Mouse (Mus musculus) MEL-GATA-1-ER (cell line): ENCODE results near the gene Kank1.

Source experiments
- DNase-seq: peaks from one replicate; pipeline ENCODE4 v3.0.0-alpha.2; 2012; ENCODE audit warnings: low read depth; ENCODE audit errors: extremely low read depth

Gene Kank1

DNA sequence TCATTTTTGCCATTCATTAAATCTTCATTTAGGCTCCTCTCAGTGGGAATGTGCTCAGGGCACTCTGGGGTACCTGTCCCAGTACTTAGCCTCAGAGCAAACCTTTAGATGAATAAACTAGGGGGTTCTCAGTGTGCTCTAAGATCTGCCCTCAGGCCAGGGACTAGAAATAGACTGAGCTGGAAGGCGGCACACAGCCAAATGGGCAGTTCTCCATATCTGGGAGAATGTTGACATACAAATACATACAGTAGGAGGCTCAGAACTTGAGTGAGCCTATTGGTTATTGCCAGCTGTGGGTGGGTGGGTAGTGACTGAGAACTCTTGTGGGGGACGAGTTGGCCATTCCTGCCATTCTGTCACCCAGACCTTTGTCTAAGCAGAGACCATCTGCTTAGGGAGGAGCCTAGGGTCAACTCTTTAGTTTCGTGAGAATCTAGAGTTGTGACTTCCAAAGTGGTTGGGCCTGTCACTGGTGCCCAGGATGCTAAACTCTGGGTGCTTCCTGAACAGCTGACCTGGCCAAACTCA, 14.9 kb downstream of the Kank1 start:
- DNase-seq: no peak

DNA sequence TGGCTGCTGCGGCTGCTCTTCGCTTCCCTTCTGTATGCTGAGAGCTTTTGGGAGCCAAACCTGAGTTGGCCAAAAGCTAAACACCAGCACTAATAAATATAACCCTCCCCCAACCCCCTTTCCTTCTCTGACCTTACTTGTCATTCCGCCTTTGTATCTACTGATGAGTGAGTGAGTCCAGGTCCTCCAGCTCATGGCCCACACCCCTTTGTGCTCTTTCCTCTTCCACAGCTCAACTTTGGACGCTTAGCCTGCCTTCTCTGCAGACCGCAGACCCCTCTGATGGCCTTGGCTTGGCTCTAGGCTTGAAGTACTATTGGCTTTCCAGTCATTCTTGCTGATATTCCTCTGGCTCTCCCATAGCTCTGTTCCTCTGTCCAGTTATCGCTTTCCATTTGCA, 16.4 kb downstream of the Kank1 start:
- no peak for DNase-seq

DNA sequence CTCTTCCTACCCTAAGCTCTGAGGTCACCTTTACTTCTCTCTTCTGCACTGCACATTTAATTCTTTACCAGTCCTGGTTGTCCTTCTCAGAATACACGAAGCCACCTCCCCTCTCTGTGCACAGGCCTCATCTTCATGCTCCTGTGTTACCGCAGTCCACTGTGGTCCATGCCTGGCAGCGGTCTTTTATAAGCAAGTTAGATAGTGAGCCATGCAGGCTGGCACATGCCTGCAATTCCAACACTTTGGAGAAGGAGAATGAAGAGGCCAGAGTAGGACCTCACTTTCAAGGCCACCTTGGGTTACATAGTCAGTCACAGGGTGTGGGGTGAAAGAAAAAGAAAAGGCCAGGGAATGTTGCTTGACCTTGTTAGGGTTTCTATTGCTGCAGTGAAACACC, 16.9 kb downstream of the Kank1 start:
- no peak for DNase-seq

DNA sequence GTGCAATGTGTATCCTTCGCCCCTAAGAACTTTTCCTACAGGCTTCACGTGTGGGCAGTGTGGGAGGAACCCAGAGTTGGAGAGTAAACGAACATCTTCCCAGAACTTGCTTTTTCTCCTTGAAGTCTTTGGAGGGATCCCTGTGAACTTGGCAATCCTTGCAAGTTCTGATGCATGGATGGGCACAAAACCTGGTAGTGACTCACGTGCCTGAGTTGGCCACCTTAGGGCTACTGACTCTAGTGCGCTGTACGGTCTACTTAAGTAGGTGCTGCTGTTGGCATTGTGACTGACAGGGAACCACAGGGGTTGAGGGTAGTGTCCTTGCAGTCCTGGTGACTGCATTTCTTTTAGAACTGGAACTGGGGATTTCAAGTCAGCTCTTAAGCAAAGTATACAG, 21.5 kb downstream of the Kank1 start:
- DNase-seq: no peak

DNA sequence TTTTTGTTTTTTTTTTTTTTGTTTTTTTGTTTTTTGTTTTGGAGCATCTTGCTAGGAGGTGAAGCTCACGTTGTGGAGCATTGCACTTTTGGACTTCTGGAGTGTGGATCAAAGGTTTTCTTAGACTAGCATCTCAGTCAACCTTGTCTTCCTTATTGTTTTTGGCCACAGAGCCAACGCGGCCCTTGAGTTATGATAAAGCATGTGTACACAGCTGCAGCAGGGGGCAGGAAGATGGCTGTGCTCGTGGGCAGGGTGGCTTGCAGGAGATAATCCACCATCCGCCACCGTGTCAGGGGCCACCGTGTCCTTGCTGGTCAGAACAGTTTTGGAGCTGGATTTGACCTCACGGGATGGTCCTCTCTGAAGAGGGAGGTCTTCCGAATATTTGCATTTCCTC, 29.4 kb downstream of the Kank1 start:
- no peak for DNase-seq

DNA sequence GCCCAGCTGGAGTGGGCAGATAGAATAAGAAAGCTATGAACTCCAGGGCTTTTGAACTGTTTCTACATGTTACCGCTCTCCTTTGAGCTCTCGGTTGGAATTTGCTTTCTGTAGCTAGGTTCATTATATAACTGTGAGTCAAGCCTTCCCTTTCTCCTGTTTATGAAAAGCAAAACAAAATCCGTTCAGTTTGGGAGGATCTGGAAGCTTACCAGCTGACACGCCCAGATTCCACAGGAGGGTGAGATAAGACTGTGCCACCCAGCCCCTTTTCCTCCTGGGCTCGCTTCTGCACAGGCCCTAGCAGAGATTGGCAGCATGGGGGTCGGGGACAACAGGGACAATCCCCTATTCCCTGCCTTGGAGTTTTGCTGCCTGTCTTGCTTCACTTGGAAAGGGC, 30.5 kb downstream of the Kank1 start:
- DNase-seq: no peak

DNA sequence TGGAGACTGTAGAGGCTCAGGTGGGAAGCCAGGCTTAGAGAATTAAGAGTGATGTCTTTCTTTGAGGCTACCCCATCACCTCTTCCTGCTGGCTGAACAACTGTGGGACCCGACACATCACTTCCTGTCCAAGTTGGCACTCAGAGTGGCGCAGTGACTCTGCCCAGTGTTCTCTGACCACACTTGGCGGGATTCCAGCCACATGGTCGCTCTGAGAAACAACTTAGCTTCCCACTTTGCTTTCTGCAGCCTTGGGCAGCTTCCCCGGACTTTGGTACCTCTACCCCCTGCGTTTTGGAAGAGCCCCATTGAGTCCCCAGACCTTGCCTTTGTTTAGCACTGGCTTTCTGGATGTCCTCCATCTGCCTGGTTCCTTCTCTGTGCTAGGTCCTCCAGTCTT, 31.8 kb downstream of the Kank1 start:
- no peak for DNase-seq

DNA sequence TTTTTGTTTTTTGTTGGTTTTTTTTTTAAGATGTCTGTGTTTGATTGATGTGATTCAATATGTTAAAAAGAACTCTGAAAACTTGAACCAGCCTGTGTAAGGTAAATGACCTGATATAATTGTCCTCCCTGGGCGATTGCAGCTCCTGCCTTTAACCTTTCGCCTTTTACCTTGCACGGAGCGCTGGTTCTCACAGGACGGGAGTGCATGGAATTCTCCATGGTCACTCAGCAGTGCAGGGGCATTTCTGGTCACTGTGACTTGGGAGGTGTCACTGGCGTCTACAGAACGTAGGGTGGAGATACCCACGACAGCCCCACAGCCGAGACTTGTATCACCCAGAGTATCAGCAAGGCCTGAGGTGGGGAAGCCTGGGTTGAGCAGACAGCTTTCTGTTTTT, 34.8 kb downstream of the Kank1 start:
- no peak for DNase-seq

DNA sequence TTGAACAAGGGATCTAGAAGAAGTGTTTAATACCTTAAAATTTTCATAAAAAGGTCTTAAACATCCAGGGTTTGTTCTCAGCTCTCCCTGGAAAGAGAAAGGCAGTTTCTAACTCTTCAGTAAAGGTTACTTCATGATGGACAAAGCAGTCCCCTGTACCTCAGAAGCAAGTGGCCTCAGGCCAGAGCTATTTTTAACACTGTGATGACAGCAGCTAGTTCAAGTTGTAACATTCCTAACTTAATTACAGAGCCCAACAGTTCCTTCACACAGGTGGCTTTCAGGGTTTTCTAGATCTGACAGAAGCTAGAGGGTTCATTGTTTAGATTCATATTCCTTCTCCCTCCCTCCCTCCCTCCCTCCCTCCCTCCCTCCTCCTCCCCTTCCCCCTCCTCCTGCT, 36.4 kb downstream of the Kank1 start:
- no peak for DNase-seq

DNA sequence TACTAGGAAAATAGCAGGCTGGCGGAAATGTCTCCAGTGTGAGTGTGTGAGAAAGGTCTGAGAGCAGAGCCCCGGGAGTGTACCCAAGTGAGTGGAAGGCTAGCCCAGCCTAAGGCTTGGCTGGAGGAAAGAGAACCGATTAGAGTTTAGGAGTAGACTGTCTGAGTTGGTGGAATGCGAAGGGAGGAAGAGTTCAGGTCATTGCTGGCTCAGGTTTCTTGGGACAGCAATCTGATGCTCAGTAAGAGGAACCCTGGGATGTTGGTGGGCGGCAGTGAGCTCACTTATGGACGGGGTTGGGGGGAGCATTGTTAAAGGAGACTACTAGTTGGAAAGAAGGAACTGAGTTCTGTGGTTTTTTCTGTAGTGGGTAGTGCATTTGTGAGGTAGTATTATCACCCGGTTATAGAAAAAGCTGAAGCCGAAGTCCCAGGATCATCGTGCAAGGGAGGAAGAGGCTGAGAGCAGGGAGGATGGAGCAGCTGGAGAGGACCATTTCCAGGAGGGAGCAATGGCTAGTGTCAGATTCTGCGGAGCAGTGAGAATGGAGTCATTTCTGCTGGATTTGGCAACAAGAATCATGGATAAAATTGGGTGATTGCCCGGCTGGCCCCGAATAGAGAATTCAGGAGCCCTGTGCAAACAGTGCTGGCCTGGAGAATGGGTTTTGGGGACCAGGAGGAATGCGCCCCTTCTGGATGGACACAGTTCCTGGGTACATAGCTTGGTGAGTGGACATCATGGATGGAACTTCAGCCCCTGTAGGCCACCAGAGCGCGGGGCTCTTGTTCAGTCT, 40.0 kb downstream of the Kank1 start:
- DNase-seq: no peak

DNA sequence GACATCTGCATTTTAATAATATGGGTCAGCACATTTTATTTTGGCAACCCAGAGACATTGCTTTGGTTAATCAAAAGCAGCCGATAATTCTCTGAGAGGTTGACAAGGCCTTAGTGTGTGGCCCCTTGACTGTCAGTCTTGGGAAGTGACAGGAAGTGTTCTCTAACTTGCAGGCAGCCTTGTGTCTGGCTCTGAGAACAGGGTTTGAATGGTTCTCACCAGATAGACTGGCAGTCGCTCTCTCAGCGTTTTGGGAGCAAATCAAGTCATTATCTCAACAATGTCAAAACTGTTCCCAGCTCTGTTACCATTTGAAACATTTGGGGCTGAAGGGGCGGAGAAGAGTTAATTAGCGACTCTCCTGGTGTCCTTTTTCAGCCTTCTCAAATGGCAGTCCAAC, 41.0 kb downstream of the Kank1 start:
- DNase-seq: no peak

DNA sequence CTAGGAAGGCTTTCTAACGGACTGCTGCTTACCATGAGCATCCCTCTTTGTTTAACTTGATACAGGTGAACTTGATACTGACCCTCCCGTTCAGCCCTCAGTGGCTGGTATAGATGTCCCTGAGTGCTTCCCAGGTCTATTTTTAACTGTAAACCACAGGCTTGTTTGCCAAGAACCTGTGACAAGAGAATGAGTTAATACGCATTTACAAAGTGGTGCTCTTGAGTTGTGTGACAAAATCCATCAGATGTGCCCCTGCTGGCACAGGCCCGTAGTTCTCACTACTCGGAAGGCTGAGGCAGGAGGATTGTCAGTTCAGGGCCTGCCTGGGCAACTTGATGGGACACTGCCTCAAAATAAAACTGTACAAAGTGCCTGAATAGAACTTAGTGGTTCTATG, 42.8 kb downstream of the Kank1 start:
- DNase-seq: no peak

DNA sequence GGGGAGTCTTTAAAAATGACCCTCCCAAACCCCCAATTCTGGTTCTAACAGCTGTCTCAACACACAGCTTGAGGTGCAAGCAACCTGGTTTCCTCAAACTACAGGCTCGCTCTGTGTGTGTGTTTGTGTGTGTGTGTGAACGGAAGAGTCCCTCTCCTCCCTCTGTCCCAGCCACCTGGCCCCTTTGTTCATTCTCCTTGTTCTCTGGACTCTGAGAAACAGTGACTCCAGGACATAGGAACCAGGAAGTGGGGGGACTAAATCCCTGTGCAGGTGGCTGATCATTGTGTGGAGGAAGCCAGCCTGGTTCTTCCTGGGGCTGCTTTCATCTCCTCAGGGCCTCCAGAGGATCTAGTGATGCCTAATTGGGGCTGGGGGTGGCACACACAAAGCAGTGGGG, 46.9 kb downstream of the Kank1 start:
- DNase-seq: no peak

DNA sequence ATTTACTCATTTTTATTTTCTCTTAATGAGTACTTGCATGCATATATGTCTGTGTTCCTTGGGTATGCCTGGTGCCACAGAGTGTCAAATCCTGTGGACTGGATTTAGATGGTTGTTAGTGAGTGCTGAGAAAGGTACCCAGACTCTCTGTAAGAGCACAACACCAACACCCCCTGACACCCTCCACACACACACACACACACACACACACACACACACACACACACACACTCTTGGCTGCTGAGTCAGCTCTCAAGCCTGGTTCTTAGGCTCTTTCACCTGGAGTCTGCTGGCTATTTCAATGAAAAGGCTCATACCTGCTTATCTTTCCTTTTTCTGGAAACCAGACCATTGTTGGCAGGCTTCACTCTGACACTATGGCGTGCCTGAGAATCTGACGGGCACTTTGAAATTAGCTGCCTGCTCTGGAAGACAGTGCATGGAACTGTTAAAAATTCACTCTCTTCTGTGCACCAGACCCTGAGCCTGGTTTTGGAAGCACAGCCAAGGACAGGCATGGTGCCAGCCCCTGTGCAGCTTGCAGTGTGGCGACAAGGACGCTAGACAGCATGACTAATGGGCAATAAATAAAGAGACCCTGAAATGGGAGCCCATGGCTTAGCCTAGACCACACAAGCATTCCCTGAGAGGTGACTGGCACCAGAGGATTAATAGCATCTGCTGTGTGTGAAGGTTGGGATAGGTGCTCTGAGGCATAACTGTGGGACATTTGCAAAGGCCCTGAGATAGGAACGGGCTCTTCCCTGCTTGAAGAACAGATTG, 49.2 kb downstream of the Kank1 start:
- DNase-seq: no peak

DNA sequence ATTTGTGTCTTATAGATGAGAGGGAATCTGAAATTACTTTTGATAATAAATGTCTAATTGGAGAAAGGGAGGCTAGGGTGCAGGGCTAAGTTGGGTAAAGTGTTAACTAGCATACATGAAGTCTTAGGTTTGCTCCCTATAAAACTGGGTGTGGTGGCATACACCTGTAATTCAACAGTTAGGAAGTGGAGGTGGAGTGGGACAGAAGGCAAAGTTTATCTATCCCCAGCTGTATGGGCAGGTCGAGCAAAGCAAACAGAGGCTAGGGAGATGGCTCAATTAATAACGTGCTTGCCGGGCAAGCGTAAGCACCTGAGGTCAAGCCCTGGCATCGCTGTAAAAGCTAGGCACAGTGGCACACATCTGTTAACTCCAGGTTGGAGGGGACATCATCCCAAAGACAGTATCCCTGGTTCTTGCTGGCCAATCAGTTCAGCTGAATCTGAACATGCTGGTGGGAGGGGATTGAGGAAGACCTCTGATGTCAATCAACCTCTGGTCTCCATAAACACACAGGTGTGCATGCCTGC, 54.3 kb downstream of the Kank1 start:
- no peak for DNase-seq

DNA sequence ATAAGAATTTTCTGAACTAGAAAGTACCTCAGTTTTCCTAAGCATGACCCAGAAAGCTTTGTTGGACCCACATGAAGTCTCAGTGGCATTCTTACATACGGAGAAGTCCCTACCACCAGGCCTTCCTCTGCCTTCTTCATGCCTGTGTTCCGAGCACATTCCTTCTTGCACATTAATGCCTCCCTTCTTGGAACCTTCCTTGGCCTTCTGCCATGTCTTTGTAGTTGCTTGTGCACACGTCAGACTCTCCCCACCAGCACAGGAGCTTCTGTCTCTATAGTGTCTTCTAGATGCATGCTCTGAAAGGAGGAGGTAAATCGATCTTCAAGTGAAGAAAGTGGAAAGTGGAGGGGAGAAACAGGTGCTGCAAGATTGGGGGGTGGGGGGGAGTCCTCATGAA, 58.4 kb downstream of the Kank1 start:
- no peak for DNase-seq

DNA sequence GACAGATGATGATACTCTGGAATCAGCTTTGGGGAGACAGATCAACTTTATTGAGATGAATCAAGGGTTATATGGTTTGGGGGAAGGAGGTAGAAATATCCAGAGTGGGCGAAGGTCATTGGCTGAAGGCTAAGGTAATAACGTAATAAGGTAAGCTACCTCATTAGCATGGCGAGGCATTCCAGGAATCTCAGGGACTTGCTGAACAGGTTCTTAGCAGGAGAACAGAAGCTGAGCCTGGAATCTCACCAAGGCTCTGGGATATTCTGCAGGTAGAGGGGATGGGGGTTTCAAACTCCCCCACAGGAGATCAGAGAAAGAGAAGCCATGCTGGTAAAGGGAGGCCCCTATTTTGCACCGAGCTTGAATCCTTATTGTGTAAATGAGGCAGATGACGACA, 60.5 kb downstream of the Kank1 start:
- DNase-seq: no peak

DNA sequence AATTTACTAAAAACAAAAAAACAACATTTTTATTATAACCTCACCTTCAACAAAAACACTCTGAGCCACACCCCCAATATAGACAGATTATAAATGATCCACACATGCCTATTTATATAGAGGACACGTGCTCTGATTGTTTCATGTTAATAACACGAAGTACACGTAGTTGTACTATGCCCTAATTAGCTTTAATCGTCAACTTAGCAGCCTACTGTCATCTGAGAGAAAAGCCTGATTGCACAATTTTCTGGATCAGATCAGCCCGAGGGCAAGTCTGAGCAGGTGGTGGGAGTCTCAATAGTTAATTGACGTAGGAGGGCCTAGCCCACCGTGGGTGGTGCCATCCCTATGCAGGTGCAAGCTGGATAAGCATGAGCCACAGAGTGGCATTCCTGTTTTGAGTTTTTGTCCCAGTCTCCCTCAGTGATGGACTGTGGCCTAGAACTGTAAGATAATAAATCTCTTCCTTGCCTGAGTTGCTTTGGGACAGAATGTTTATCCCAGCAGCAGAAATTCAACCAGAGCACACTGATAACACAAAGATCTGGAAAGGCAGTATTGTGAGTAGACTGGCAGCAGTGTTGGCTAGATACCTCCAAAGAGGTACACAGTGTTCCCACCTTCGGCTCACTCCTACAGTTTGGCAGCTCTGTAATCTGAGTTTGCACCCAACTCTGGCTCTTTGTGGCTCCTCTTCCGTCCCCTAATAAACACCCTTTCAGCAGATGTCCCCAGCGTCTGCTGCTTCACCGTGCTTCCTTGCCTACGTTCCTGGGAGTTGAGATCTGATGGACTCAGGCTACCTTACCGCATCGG, 63.3 kb downstream of the Kank1 start:
- DNase-seq: no peak

DNA sequence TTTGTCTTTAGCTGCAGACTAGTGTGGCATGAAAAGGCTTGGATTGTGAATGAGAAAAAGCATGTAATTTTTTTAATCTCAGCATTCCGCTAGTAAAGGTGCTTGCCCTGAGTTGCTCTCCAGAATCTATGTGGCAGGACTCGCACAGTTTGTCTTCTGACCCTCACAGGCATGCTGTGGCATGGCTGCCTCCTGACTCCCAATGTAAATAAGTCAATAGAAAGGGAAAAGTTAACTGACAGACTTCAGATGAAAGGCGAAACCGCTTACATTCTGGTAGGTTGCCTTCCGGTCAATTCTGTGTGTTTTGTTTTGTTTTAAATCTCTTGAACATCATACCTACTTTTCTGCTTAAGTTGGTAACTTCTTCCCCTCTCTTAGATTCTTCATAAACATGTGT, 64.4 kb downstream of the Kank1 start:
- no peak for DNase-seq

DNA sequence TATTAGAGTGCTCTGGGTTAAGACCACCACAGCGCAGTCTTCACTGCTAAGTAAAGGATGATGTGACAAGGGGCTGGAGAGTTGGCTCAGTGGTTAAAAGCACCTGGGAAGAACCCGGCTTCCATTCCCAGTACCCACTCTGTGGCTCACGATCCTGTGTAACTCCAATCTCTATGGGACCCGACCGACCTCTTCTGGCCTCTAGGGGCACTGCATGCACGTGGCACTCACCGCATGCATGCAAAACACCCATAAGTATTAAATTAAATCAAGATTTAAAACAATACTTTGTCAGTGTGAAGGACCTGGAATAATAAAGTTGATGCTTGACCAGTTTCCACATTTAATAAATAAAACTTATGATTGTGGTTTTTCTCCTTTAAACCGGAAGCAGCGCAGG, 69.5 kb downstream of the Kank1 start:
- DNase-seq: no peak

DNA sequence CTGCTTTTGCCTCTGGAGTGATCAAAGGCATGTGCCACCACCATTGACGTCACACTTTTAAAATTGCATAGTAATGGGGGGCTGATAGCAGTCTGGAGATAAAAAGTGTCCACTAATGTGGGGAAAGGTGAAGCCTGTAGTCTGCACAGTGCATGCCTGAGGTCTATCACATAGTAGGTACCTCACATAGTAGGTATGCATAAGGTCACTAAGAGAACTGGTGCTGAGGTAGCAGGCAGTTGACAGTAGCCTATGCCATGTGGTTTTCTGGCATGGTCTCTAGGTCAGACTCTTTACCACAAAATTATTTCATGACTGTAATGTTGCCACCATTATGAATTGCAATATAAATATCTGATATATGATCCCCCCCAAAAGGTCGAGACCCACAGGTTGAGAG, 71.4 kb downstream of the Kank1 start:
- no peak for DNase-seq

DNA sequence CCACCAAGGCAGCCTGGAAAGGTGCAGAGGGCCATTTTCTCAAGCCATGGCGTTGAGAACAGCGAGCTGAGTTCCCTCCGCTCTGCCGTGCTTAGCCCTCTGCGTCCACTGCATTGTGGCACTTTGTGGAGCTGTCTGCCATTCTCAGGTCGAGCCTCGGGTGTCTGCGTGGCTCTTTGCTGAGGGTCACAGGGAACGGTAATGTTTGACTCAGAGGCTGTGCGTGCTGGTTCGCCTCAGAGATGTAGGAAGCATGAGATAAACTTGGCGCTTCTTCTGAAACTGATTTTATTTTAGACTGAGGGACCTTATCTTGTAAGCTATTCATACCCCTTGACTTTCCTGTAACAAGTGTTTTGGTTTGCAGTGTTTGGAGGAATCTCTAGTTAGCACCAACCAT, 72.0 kb downstream of the Kank1 start:
- no peak for DNase-seq
